ENCODE assay signal across 8 mouse cellular contexts in genomic region chr19:21274181-21274591, GRCm38 (mm10). TPM values are rescaled to one million over a fixed set of nuclear protein-coding genes. Genes with fewer than 3 reads are reported as not detected.
DNase-seq lines count a peak whose midpoint lies in the region; ATAC-seq lines count a peak whose summit lies in the region.

No protein-coding gene starts in this region.

- H3K4me3 ChIP-seq in intestine, embryonic 14.5 days (ENCODE audit: low read depth, low read length) = peak overlapping the region; percentile 90

- intact Hi-C loops in gastrocnemius, postnatal 14 days (cut with DNase I; ENCODE audit: low total_unique reads) = no loop called here
- intact Hi-C loops in left cerebral cortex, postnatal 14 days (cut with DNase I) = loop anchor here (5.0 to 10.0 kb wide), 4 partner anchors 139 to 429 kb away; partner anchors contain the start of genes 1110059E24Rik and Abhd17b

- peaks cover 23% of the 10 kb centered on the region for H3K36me3 ChIP-seq in intestine, embryonic 14.5 days (ENCODE audit: control insufficient read depth, insufficient read depth, low read length)

- H3K27ac ChIP-seq in intestine, embryonic 14.5 days (ENCODE audit: low read depth) = 0 out of 2 replicates have a peak overlapping the region, but pooled peaks have one; percentile 13

- H3K4me1 ChIP-seq in intestine, embryonic 14.5 days (replicated peaks; ENCODE audit: control insufficient read depth, insufficient read depth, low read length) = peaks cover 5% of the 10 kb centered on the region; the same call in 1 of the 2 replicates

- no peak for ATAC-seq in intestine, embryonic 14.5 days (replicated peaks; ENCODE audit: low FRiP score, low TSS enrichment, low read depth)
- ATAC-seq in megakaryocyte progenitor cell, adult 5-6 weeks (replicated peaks; ENCODE audit: poor library complexity) = peak; percentile 27

- peak; percentile 25 for DNase-seq in testis, postnatal 14 days (ENCODE audit: low spot score)
- no peak for DNase-seq in testis, postnatal 10 days (ENCODE audit: low spot score)
- DNase-seq in embryo, embryonic 11 days = peak; percentile 78
- DNase-seq in gastrocnemius, postnatal 14 days = peak; percentile 40
- DNase-seq in intestine, embryonic 14.5 days (ENCODE audit: low spot score) = peak; percentile 63
- DNase-seq in left cerebral cortex, postnatal 14 days (ENCODE audit: low spot score in 2 of 2) = peak; percentile 73 to 85
- peak; percentile 41 for DNase-seq in right cerebral cortex, postnatal 14 days

- no peaks in the 10 kb centered on the region for H3K9me3 ChIP-seq in intestine, embryonic 14.5 days (ENCODE audit: control insufficient read depth, low read length)

- peak overlapping the region; percentile 100 for H3K9ac ChIP-seq in intestine, embryonic 14.5 days (ENCODE audit: low read length)

- WGBS in intestine, embryonic 14.5 days = 2% methylated on average over 2 of the region's 2 CpGs

- H3K4me2 ChIP-seq in intestine, embryonic 14.5 days (ENCODE audit: low read length) = peak overlapping the region; percentile 75

- H3K27me3 ChIP-seq in intestine, embryonic 14.5 days (replicated peaks; ENCODE audit: control insufficient read depth, insufficient read depth, low read length) = no peaks in the 10 kb centered on the region

RNA-seq across cellular contexts. Expression of gene Zfand5, which starts 2.1 kb away (rescaled TPM):
- 100 to 1,000 TPM; 166 to 200 TPM for total RNA-seq in gastrocnemius, postnatal 14 days (2021)
- polyA plus RNA-seq in intestine, embryonic 14.5 days (2014; fragmentation: Nextera tagmentation; extraction: Ambion mirVana) = 93.3 and 97.7 TPM in 2 replicates
- total RNA-seq in left cerebral cortex, postnatal 14 days (2021) = 100 to 1,000 TPM; 169 to 171 TPM
- total RNA-seq in megakaryocyte progenitor cell, adult 5-6 weeks (2015) = 134 and 154 TPM in 2 replicates
- total RNA-seq in megakaryocyte progenitor cell, adult 5-6 weeks (2017) = 87.5 and 93.1 TPM in 2 replicates
